Mouse (Mus musculus): ENCODE results near the gene Zfp541. TPM values are rescaled to one million over a fixed set of nuclear protein-coding genes. Genes with fewer than 3 reads are reported as not detected.

Gene Zfp541
- total RNA-seq (2014; rRNA removed) (0.31 and 0.72 TPM in 2 replicates), polyA plus RNA-seq (2015; fragmentation: Nextera tagmentation; extraction: Ambion mirVana) (0.15 and 0.24 TPM in 2 replicates)

- no peaks in the 10 kb centered on the region; the same call in 1 of the 2 replicates for H3K27me3 ChIP-seq (ENCODE audit: insufficient read depth, low read length)
- peak within 1 kb of the TSS; percentile 31; the same call in 1 of the 2 replicates for H3K4me2 ChIP-seq (ENCODE audit: low read depth, low read length)
- H3K9ac ChIP-seq (replicated peaks; ENCODE audit: low read length) = no peak within 1 kb of the TSS
- no peaks in the 10 kb centered on the region for H3K36me3 ChIP-seq (ENCODE audit: insufficient read depth, low read length)
- H3K27ac ChIP-seq = no peak within 1 kb of the TSS
- no peaks in the 10 kb centered on the region for H3K4me1 ChIP-seq (ENCODE audit: insufficient read depth, low read length)
- TF ChIP-seq CTCF (IDR thresholded peaks at IDR 0.05; ENCODE audit: low read depth) = no peak
- ATAC-seq (peak; percentile 87), DNase-seq (ENCODE audit: low spot score) (peak; percentile 67)
- H3K9me3 ChIP-seq (ENCODE audit: low read length) = no peaks in the 10 kb centered on the region
- WGBS = 53% methylated on average over 64 of the region's 80 CpGs
- H3K4me3 ChIP-seq (ENCODE audit: low read length) = peak within 1 kb of the TSS; percentile 16
Measured at GRCm38 (mm10) chr7:16061219-16062098, at the start of gene Zfp541. Zfp541 (plus strand) TSS chr7:16061814.

- peak; percentile 72 for TF ChIP-seq CTCF (IDR thresholded peaks at IDR 0.05; ENCODE audit: low read depth)
- Histone ChIP-seq H3K36me3 (ENCODE audit: insufficient read depth, low read length) (no peaks in the 10 kb centered on the region), H3K9ac (replicated peaks; ENCODE audit: low read length) (no peak overlapping the region), H3K4me2 (ENCODE audit: low read depth, low read length) (no peak overlapping the region), H3K27ac (no peak overlapping the region), H3K27me3 (ENCODE audit: insufficient read depth, low read length) (no peaks in the 10 kb centered on the region), H3K4me1 (ENCODE audit: insufficient read depth, low read length) (no peaks in the 10 kb centered on the region), H3K4me3 (ENCODE audit: low read length) (no peak overlapping the region), H3K9me3 (ENCODE audit: low read length) (no peaks in the 10 kb centered on the region)
- DNase-seq (ENCODE audit: low spot score) (no peak), ATAC-seq (no peak)
- WGBS = 76% methylated on average over 11 of the region's 11 CpGs
Measured at GRCm38 (mm10) chr7:16012576-16013263, 48.9 kb upstream of the Zfp541 start.

GRCm38 (mm10) chr7:16013722-16014275, 47.8 kb upstream of the Zfp541 start:
- H3K4me1 ChIP-seq (ENCODE audit: insufficient read depth, low read length) = no peaks in the 10 kb centered on the region
- 81% methylated on average over 5 of the region's 5 CpGs for WGBS
- DNase-seq (ENCODE audit: low spot score) (no peak), ATAC-seq (no peak)
- H3K27ac ChIP-seq = no peak overlapping the region
- H3K36me3 ChIP-seq (ENCODE audit: insufficient read depth, low read length) = no peaks in the 10 kb centered on the region
- no peak overlapping the region for H3K4me2 ChIP-seq (ENCODE audit: low read depth, low read length)
- no peak overlapping the region for H3K9ac ChIP-seq (replicated peaks; ENCODE audit: low read length)
- no peaks in the 10 kb centered on the region for H3K9me3 ChIP-seq (ENCODE audit: low read length)
- H3K27me3 ChIP-seq (ENCODE audit: insufficient read depth, low read length) = no peaks in the 10 kb centered on the region
- no peak overlapping the region for H3K4me3 ChIP-seq (ENCODE audit: low read length)
- no peak for TF ChIP-seq CTCF (IDR thresholded peaks at IDR 0.05; ENCODE audit: low read depth)

- Histone ChIP-seq H3K36me3 (ENCODE audit: insufficient read depth, low read length) (no peaks in the 10 kb centered on the region), H3K27me3 (ENCODE audit: insufficient read depth, low read length) (no peaks in the 10 kb centered on the region), H3K9me3 (ENCODE audit: low read length) (no peaks in the 10 kb centered on the region), H3K27ac (no peak overlapping the region), H3K4me2 (ENCODE audit: low read depth, low read length) (no peak overlapping the region), H3K4me3 (ENCODE audit: low read length) (no peak overlapping the region), H3K4me1 (ENCODE audit: insufficient read depth, low read length) (no peaks in the 10 kb centered on the region), H3K9ac (replicated peaks; ENCODE audit: low read length) (no peak overlapping the region)
- no peak for TF ChIP-seq CTCF (IDR thresholded peaks at IDR 0.05; ENCODE audit: low read depth)
- no peak for ATAC-seq
- 89% methylated on average over 8 of the region's 8 CpGs for WGBS
- no peak for DNase-seq (ENCODE audit: low spot score)
Measured at GRCm38 (mm10) chr7:16014521-16015175, 47.0 kb upstream of the Zfp541 start.

- no peak for TF ChIP-seq CTCF (IDR thresholded peaks at IDR 0.05; ENCODE audit: low read depth)
- H3K27me3 ChIP-seq (ENCODE audit: insufficient read depth, low read length) = no peaks in the 10 kb centered on the region
- no peaks in the 10 kb centered on the region for H3K36me3 ChIP-seq (ENCODE audit: insufficient read depth, low read length)
- no peaks in the 10 kb centered on the region for H3K4me1 ChIP-seq (ENCODE audit: insufficient read depth, low read length)
- no peak overlapping the region for H3K9ac ChIP-seq (replicated peaks; ENCODE audit: low read length)
- no peak for ATAC-seq
- H3K4me3 ChIP-seq (ENCODE audit: low read length) = no peak overlapping the region
- WGBS = 81% methylated on average over 5 of the region's 5 CpGs
- H3K27ac ChIP-seq = no peak overlapping the region
- H3K9me3 ChIP-seq (ENCODE audit: low read length) = no peaks in the 10 kb centered on the region
- no peak for DNase-seq (ENCODE audit: low spot score)
- no peak overlapping the region for H3K4me2 ChIP-seq (ENCODE audit: low read depth, low read length)
Measured at GRCm38 (mm10) chr7:16015384-16015783, 46.2 kb upstream of the Zfp541 start.

GRCm38 (mm10) chr7:16018016-16018810, 43.4 kb upstream of the Zfp541 start:
- no peak overlapping the region for H3K27ac ChIP-seq
- no peak overlapping the region for H3K4me2 ChIP-seq (ENCODE audit: low read depth, low read length)
- TF ChIP-seq CTCF (IDR thresholded peaks at IDR 0.05; ENCODE audit: low read depth) = no peak
- no peaks in the 10 kb centered on the region for H3K4me1 ChIP-seq (ENCODE audit: insufficient read depth, low read length)
- H3K9ac ChIP-seq (replicated peaks; ENCODE audit: low read length) = no peak overlapping the region
- no peaks in the 10 kb centered on the region for H3K27me3 ChIP-seq (ENCODE audit: insufficient read depth, low read length)
- 82% methylated on average over 9 of the region's 9 CpGs for WGBS
- no peak overlapping the region for H3K4me3 ChIP-seq (ENCODE audit: low read length)
- ATAC-seq (no peak), DNase-seq (ENCODE audit: low spot score) (no peak)
- H3K9me3 ChIP-seq (ENCODE audit: low read length) = no peaks in the 10 kb centered on the region
- H3K36me3 ChIP-seq (ENCODE audit: insufficient read depth, low read length) = no peaks in the 10 kb centered on the region

Data from hindbrain, postnatal 0 days (tissue).